Mouse (Mus musculus) lung, embryonic 15.5 days (tissue): ENCODE results near the gene Icam5. TPM values are rescaled to one million over a fixed set of nuclear protein-coding genes. Genes with fewer than 3 reads are reported as not detected.
A peak's percentile ranks its signal among the peaks of the same experiment; 100 is the strongest.

Source experiments
- ATAC-seq: fragments of 200-750 bp; cut with Nextera tagmentation; 2 replicates; pipeline ENCODE4 v1.8.0; 2017; ENCODE audit warnings: moderate number of reproducible peaks, borderline replicate concordance; ENCODE audit not compliant: low FRiP score, low TSS enrichment; ENCODE audit errors: extremely low read depth
- H3K27ac ChIP-seq: fragments of 300-500 bp; sonication (generic); 2 replicates; pipeline ENCODE4 v1.5.1; 2015; ENCODE audit warnings: moderate library complexity, mild to moderate bottlenecking, inconsistent platforms
- H3K27me3 ChIP-seq: fragments of 300-500 bp; sonication (generic); 2 replicates; pipeline ENCODE4 v1.6.1; 2015; ENCODE audit warnings: inconsistent platforms
- H3K36me3 ChIP-seq: fragments of 300-500 bp; sonication (generic); 2 replicates; pipeline ENCODE4 v1.6.1; 2015; ENCODE audit warnings: inconsistent platforms
- H3K4me1 ChIP-seq: fragments of 300-500 bp; sonication (generic); 2 replicates; pipeline ENCODE4 v1.6.1; 2015; ENCODE audit warnings: inconsistent platforms
- H3K4me2 ChIP-seq: fragments of 300-500 bp; sonication (generic); 2 replicates; pipeline ENCODE4 v1.6.1; 2015; ENCODE audit warnings: inconsistent platforms, mild to moderate bottlenecking, moderate library complexity
- H3K4me3 ChIP-seq: fragments of 300-500 bp; sonication (generic); 2 replicates; pipeline ENCODE4 v1.5.1; 2015; ENCODE audit warnings: mild to moderate bottlenecking, inconsistent platforms
- H3K9ac ChIP-seq: fragments of 300-500 bp; sonication (generic); 2 replicates; pipeline ENCODE4 v1.6.1; 2015; ENCODE audit warnings: inconsistent platforms
- H3K9me3 ChIP-seq: fragments of 300-500 bp; sonication (generic); 2 replicates; pipeline ENCODE4 v1.6.1; 2016; ENCODE audit warnings: inconsistent platforms
- WGBS: fragments of 180-500 bp; shearing (Covaris S2); methylation state at CpG from one replicate; pipeline ENCODE4 v1.1.7; 2015; 5-methylcytosine and 5-hydroxymethylcytosine counted together
- polyA plus RNA-seq: library from polyadenylated mRNA; unstranded; fragments of >200 nt; fragmentation: Nextera tagmentation; extraction: Ambion mirVana; gene quantifications from 2 replicates; pipeline ENCODE4 v1.2.1, GENCODE M21; 2015

Gene Icam5
- polyA plus RNA-seq, 1 experiment from 2014 or later = 0.17 TPM

GRCm38 (mm10) chr9:21029291-21030054 lies 2.4 kb upstream of the Icam5 start, which contains the start of gene Icam4:
Gene Icam4, plus strand, starts transcription at chr9:21029373.
- Histone ChIP-seq H3K9ac (no peak within 1 kb of the TSS), H3K4me1 (peaks cover 67% of the 10 kb centered on the region), H3K36me3 (no peaks in the 10 kb centered on the region), H3K27ac (peak within 1 kb of the TSS; percentile 25), H3K9me3 (no peaks in the 10 kb centered on the region), H3K4me2 (peak within 1 kb of the TSS; percentile 97), H3K27me3 (peaks cover 28% of the 10 kb centered on the region), H3K4me3 (peak within 1 kb of the TSS; percentile 50)
- WGBS = 2% methylated on average over 37 of the region's 37 CpGs
- peak; percentile 2; the same call in 1 of the 2 replicates for ATAC-seq

DNA sequence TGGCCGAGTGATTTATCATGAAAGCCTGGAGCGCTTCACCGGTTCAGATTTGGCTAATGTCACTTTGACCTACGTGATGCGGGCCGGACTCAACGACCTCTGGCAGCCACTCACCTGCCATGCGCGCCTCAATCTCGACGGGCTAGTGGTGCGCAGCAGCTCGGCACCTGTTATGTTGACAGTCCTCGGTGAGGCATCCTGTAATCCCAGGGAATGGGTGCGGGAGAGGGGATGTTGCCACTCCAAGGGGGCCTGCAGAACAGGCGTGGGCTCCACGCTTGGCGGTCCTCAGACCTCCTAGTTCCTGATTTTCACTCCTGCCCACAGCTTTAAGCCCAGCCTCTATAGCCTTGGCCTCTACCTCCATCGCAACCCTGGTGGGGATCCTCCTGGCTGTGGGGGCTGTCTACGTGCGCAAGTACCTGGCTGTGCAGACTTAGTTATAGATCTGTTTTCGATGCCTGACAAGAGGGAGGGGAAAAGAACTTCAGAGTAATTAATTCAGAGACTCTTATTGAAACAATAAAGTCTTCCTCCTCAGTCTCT lies 1.7 kb upstream of the Icam5 start:
- Histone ChIP-seq H3K36me3 (no peaks in the 10 kb centered on the region), H3K4me1 (peaks cover 73% of the 10 kb centered on the region), H3K9ac (no peak overlapping the region), H3K4me2 (peak overlapping the region; percentile 97), H3K27me3 (peaks cover 35% of the 10 kb centered on the region), H3K27ac (0 out of 2 replicates have a peak overlapping the region, but pooled peaks have one; percentile 25), H3K4me3 (peak overlapping the region; percentile 50), H3K9me3 (no peaks in the 10 kb centered on the region)
- WGBS = 19% methylated on average over 22 of the region's 22 CpGs
- no peak for ATAC-seq

- 0 out of 2 replicates have a peak overlapping the region, but pooled peaks have one; percentile 16 for H3K9ac ChIP-seq
- peaks cover 42% of the 10 kb centered on the region for H3K27me3 ChIP-seq
- peaks cover 73% of the 10 kb centered on the region for H3K4me1 ChIP-seq
Observed at GRCm38 (mm10) chr9:21030781-21031250, 1.1 kb upstream of the Icam5 start.

DNA sequence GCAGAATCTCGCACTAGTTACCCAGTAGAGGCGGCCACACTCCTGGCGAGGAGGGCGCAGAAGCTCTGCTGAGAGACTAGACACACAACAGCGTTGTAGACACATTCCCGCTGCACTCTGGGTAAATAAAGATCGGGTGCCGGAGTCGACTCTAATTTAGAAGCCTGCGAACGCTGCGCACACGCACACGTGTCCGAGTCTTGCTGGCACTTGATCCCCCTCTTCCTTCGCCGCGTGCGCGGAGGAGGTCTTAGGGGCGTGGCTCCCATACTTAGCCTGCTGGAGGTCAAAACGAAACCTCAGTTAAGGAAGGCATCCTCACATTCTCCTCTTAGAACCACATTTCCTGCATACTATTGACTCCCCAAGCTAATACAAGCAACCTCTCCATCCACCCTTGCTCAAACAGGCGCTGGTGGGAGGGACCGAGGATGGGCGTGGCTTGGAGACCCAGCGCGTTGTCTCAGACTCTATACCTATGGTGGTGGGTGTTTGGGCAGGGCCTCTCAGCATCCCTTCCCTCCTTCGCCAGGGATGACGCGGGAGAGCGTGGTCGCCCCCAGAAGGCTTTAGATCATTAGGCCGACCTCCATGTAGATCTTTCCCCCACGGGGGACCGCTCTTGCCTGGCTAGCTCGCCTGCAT lies 500 bp upstream of the Icam5 start:
- Histone ChIP-seq H3K36me3 (no peaks in the 10 kb centered on the region), H3K9ac (peak overlapping the region; percentile 19; the same call in 1 of the 2 replicates), H3K9me3 (no peaks in the 10 kb centered on the region), H3K4me1 (peaks cover 78% of the 10 kb centered on the region), H3K27me3 (peaks cover 47% of the 10 kb centered on the region), H3K4me2 (peak overlapping the region; percentile 97), H3K27ac (peak overlapping the region; percentile 58), H3K4me3 (peak overlapping the region; percentile 50)
- peak; percentile 29; the same call in 1 of the 2 replicates for ATAC-seq
- under 1% methylated on average over 36 of the region's 36 CpGs for WGBS

More at GRCm38 (mm10) chr9:21030781-21031250, 1.1 kb upstream of the Icam5 start:
- Histone ChIP-seq H3K4me2 (peak overlapping the region; percentile 97), H3K27ac (peak overlapping the region; percentile 58), H3K4me3 (peak overlapping the region; percentile 50), H3K9me3 (no peaks in the 10 kb centered on the region), H3K36me3 (no peaks in the 10 kb centered on the region)
- ATAC-seq = peak; percentile 53; the same call in 1 of the 2 replicates
- 0% methylated on average over 13 of the region's 13 CpGs for WGBS

- Histone ChIP-seq H3K9ac (peak overlapping the region; percentile 44; the same call in 1 of the 2 replicates), H3K4me2 (peak overlapping the region; percentile 97), H3K27ac (no peak overlapping the region), H3K4me3 (peak overlapping the region; percentile 50), H3K9me3 (no peaks in the 10 kb centered on the region), H3K27me3 (peaks cover 58% of the 10 kb centered on the region), H3K36me3 (no peaks in the 10 kb centered on the region), H3K4me1 (peaks cover 80% of the 10 kb centered on the region)
- ATAC-seq = no peak
- 3% methylated on average over 7 of the region's 7 CpGs for WGBS
Observed at GRCm38 (mm10) chr9:21032491-21032890, 618 bp downstream of the Icam5 start.

DNA sequence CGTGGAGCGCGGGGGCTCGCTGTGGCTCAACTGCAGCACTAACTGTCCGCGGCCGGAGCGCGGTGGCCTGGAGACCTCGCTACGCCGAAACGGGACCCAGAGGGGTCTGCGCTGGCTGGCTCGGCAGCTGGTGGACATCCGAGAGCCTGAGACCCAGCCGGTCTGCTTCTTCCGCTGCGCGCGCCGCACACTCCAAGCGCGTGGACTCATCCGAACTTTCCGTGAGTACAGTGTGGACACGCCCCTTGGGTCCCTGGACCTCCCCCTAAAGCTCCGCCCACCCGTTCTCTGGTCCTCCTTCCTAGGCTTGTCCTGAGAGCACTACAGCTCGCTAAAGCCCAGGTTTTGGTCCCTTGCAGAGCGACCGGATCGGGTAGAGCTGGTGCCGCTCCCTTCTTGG lies 1.3 kb downstream of the Icam5 start:
- 1% methylated on average over 34 of the region's 34 CpGs for WGBS
- Histone ChIP-seq H3K4me3 (peak overlapping the region; percentile 50), H3K4me2 (peak overlapping the region; percentile 97), H3K4me1 (peaks cover 79% of the 10 kb centered on the region), H3K9ac (peak overlapping the region; percentile 44), H3K9me3 (no peaks in the 10 kb centered on the region), H3K27me3 (peaks cover 65% of the 10 kb centered on the region), H3K36me3 (no peaks in the 10 kb centered on the region), H3K27ac (no peak overlapping the region)
- peak; percentile 68 for ATAC-seq

- 5% methylated on average over 17 of the region's 17 CpGs for WGBS
- ATAC-seq = no peak
- no peak overlapping the region for H3K4me2 ChIP-seq
- H3K4me1 ChIP-seq = peaks cover 71% of the 10 kb centered on the region
- no peak overlapping the region for H3K4me3 ChIP-seq
- no peaks in the 10 kb centered on the region for H3K9me3 ChIP-seq
- H3K27me3 ChIP-seq = peaks cover 79% of the 10 kb centered on the region
- H3K27ac ChIP-seq = no peak overlapping the region
- no peaks in the 10 kb centered on the region for H3K36me3 ChIP-seq
- H3K9ac ChIP-seq = no peak overlapping the region
Observed at GRCm38 (mm10) chr9:21034481-21035085, 2.7 kb downstream of the Icam5 start.

- WGBS = 31% methylated on average over 9 of the region's 9 CpGs
- Histone ChIP-seq H3K4me1 (peaks cover 61% of the 10 kb centered on the region), H3K4me3 (no peak overlapping the region), H3K27ac (no peak overlapping the region), H3K36me3 (no peaks in the 10 kb centered on the region), H3K9ac (no peak overlapping the region), H3K9me3 (no peaks in the 10 kb centered on the region), H3K27me3 (peaks cover 85% of the 10 kb centered on the region), H3K4me2 (no peak overlapping the region)
- no peak for ATAC-seq
Observed at GRCm38 (mm10) chr9:21035586-21035985, 3.7 kb downstream of the Icam5 start.

DNA sequence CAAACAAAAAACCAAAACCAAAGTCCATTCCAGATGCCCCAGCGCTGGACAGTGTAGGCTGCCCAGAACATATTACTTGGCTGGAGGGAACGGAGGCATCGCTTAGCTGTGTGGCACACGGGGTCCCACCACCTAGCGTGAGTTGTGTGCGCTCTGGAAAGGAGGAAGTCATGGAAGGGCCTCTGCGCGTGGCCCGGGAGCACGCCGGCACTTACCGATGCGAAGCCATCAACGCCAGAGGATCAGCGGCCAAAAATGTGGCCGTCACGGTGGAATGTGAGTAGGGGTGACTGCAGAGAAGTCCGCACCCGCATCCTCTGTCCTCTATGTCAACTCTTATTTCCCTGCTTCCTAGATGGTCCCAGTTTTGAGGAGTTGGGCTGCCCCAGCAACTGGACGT lies 4.3 kb downstream of the Icam5 start:
- H3K4me3 ChIP-seq = 0 out of 2 replicates have a peak overlapping the region, but pooled peaks have one; percentile 39
- peak overlapping the region; percentile 76; the same call in 1 of the 2 replicates for H3K4me2 ChIP-seq
- H3K9ac ChIP-seq = no peak overlapping the region
- peaks cover 57% of the 10 kb centered on the region for H3K4me1 ChIP-seq
- ATAC-seq = no peak
- WGBS = 10% methylated on average over 20 of the region's 20 CpGs
- peaks cover 85% of the 10 kb centered on the region for H3K27me3 ChIP-seq
- no peak overlapping the region for H3K27ac ChIP-seq
- no peaks in the 10 kb centered on the region for H3K9me3 ChIP-seq
- H3K36me3 ChIP-seq = no peaks in the 10 kb centered on the region

DNA sequence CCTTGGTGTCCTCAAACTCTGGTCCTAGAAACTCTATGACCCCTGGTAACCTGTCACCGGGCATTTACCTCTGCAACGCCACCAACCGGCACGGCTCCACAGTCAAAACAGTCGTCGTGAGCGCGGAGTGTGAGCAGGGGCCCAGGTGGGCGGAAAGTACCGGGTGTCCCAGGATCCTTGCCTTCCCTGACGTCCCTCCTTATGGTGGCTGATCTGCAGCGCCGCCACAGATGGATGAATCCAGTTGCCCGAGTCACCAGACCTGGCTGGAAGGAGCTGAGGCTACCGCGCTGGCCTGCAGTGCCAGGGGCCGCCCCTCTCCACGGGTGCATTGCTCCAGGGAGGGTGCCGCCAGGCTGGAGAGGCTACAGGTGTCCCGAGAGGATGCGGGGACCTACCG lies 4.8 kb downstream of the Icam5 start:
- H3K4me2 ChIP-seq = peak overlapping the region; percentile 76
- H3K4me1 ChIP-seq = peaks cover 52% of the 10 kb centered on the region
- ATAC-seq = no peak
- no peaks in the 10 kb centered on the region for H3K9me3 ChIP-seq
- H3K27me3 ChIP-seq = peaks cover 83% of the 10 kb centered on the region
- no peak overlapping the region for H3K27ac ChIP-seq
- peak overlapping the region; percentile 39; the same call in 1 of the 2 replicates for H3K4me3 ChIP-seq
- H3K36me3 ChIP-seq = no peaks in the 10 kb centered on the region
- 3% methylated on average over 22 of the region's 22 CpGs for WGBS
- H3K9ac ChIP-seq = 0 out of 2 replicates have a peak overlapping the region, but pooled peaks have one; percentile 22

DNA sequence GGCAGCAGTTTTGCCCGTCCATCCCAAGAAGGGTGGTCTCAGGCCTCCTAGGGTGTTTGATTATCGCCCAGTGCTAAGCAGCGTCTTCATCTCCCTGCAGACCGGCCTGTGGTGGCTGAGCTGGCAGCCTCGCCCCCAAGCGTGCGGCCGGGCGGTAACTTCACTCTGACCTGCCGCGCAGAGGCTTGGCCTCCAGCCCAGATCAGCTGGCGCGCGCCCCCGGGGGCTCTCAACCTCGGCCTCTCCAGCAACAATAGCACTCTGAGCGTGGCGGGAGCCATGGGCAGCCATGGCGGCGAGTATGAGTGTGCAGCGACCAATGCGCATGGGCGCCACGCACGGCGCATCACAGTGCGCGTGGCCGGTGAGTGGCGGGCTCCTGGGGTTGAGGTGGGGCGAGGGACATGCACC lies 5.6 kb downstream of the Icam5 start:
- peak; percentile 15; the same call in 1 of the 2 replicates for ATAC-seq
- peaks cover 75% of the 10 kb centered on the region for H3K27me3 ChIP-seq
- H3K9me3 ChIP-seq = no peaks in the 10 kb centered on the region
- 2% methylated on average over 31 of the region's 31 CpGs for WGBS
- peak overlapping the region; percentile 76 for H3K4me2 ChIP-seq
- peak overlapping the region; percentile 22 for H3K9ac ChIP-seq
- no peaks in the 10 kb centered on the region for H3K36me3 ChIP-seq
- no peak overlapping the region for H3K27ac ChIP-seq
- peak overlapping the region; percentile 39 for H3K4me3 ChIP-seq
- H3K4me1 ChIP-seq = peaks cover 44% of the 10 kb centered on the region
